Comparison of ENCODE assay signal across 20 mouse cellular contexts in genomic region chr1:135505499-135505898, GRCm38 (mm10).
"Had no signal": no experiment of that assay in that cellular context is flagged by ENCODE, and none has a peak within 500 bp of the region (broad histone marks: within the 10 kb centered on the region; RNA-seq: fewer than 3 reads in every experiment).

No protein-coding gene starts in this region.

- H3K9me3 ChIP-seq: intestine, embryonic 15.5 days; kidney, embryonic 15.5 days; midbrain, embryonic 12.5 days; neural tube, embryonic 13.5 days; stomach, embryonic 15.5 days had no signal

- DNase-seq: kidney, adult 11 months; kidney, adult 8-10 months; kidney, postnatal 10 days; layer of hippocampus, adult 9-11 months; liver, postnatal 0 days; right cerebral cortex, adult 18-20 months; right cerebral cortex, postnatal 14 days; spleen, adult 18-20 months; thymus, postnatal 25 days had no signal

- ATAC-seq: intestine, embryonic 15.5 days; liver, postnatal 0 days; midbrain, embryonic 16.5 days had no signal

- H3K27ac ChIP-seq: intestine, embryonic 15.5 days; kidney, embryonic 15.5 days; layer of hippocampus, adult 2 months; liver, embryonic 14.5 days; macrophage; midbrain, embryonic 12.5 days; neural tube, embryonic 13.5 days; stomach, embryonic 15.5 days had no signal

- H3K27me3 ChIP-seq: intestine, embryonic 15.5 days; neural tube, embryonic 13.5 days; stomach, embryonic 15.5 days had no signal

- H3K4me2 ChIP-seq: intestine, embryonic 15.5 days; kidney, embryonic 15.5 days; liver, embryonic 11.5 days; midbrain, embryonic 12.5 days; neural tube, embryonic 13.5 days; stomach, embryonic 15.5 days had no signal

- H3K36me3 ChIP-seq: intestine, embryonic 15.5 days; kidney, embryonic 15.5 days; midbrain, embryonic 12.5 days; neural tube, embryonic 13.5 days; stomach, embryonic 15.5 days had no signal

- H3K9ac ChIP-seq: intestine, embryonic 15.5 days; kidney, embryonic 15.5 days; liver, embryonic 14.5 days; liver, postnatal 0 days; midbrain, embryonic 12.5 days; neural tube, embryonic 13.5 days; stomach, embryonic 15.5 days had no signal

- H3K4me3 ChIP-seq: intestine, embryonic 15.5 days; kidney, embryonic 15.5 days; layer of hippocampus, adult 2 months; midbrain, embryonic 12.5 days; myocyte; neural tube, embryonic 13.5 days; stomach, embryonic 15.5 days had no signal
